Mouse (Mus musculus): Measurements from ENCODE around the gene Dna2. TPM values are rescaled to one million over a fixed set of nuclear protein-coding genes. Genes with fewer than 3 reads are reported as not detected.

The Dna2 gene
- polyA plus RNA-seq, 1 experiment from 2014 or later: 25.5 TPM

DNA sequence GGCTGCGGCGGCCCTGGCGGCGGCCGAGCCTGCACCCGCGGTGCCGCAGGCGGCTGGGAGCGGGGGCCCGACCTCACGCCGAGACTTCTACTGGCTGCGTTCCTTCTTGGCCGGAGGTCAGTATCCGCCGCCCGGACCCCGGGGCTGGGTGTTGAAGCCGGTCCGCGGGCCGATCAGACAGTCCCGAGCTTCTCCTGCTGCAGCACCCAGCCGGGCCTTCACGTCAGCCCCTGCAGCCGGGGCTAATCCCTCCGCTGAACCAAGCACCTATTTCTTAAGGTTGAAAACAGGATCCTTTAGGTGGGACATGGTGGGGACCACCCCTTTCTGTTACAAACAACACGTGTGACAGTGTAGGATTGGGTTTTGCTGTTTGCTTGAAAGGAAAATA lies 26.1 kb upstream of the Dna2 start:
- under 1% methylated on average over 29 of the region's 29 CpGs for WGBS
- peak overlapping the region; percentile 71 for H3K4me3 ChIP-seq
- H3K27ac ChIP-seq (ENCODE audit: poor library complexity, severe bottlenecking): peak overlapping the region; percentile 86
- H3K36me3 ChIP-seq: no peaks in the 10 kb centered on the region
- peak; percentile 70 for ATAC-seq (ENCODE audit: insufficient number of reproducible peaks, low FRiP score)
- H3K9ac ChIP-seq: peak overlapping the region; percentile 89
- no peaks in the 10 kb centered on the region for H3K9me3 ChIP-seq (replicated peaks)
- H3K4me2 ChIP-seq: peak overlapping the region; percentile 92
- H3K4me1 ChIP-seq (replicated peaks): peaks cover 12% of the 10 kb centered on the region
- H3K27me3 ChIP-seq (replicated peaks): no peaks in the 10 kb centered on the region

GRCm38 (mm10) chr10:62924096-62924635 lies 22.7 kb upstream of the Dna2 start:
- Histone ChIP-seq H3K4me2 (no peak overlapping the region), H3K27me3 (replicated peaks) (no peaks in the 10 kb centered on the region), H3K4me3 (no peak overlapping the region), H3K9me3 (replicated peaks) (no peaks in the 10 kb centered on the region), H3K4me1 (replicated peaks) (peaks cover 12% of the 10 kb centered on the region), H3K27ac (ENCODE audit: poor library complexity, severe bottlenecking) (no peak overlapping the region), H3K36me3 (peaks cover 13% of the 10 kb centered on the region), H3K9ac (no peak overlapping the region)
- WGBS: 87% methylated on average over 4 of the region's 4 CpGs
- ATAC-seq (ENCODE audit: insufficient number of reproducible peaks, low FRiP score): no peak

DNA sequence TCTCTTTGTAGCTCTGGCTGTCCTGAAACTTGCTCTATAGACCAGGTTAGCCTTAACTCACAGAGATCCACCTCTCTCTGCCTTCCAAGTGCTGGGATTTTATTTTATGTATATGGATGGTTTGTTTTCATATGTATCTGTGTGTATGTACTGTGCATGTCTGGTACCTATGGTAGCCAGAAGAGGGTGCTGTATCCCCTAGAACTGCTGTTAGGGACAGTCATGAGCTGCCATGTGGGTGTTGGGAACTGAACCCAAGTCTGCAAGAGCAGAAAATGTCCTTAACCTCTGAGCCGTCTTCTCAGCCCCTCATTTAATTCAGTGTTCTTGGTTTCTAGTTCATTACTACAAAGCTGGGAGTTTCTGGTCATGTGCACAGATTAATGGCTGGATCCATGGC lies 14.4 kb upstream of the Dna2 start:
- no peak overlapping the region for H3K9ac ChIP-seq
- no peak overlapping the region for H3K4me3 ChIP-seq
- no peaks in the 10 kb centered on the region for H3K9me3 ChIP-seq (replicated peaks)
- H3K27ac ChIP-seq (ENCODE audit: poor library complexity, severe bottlenecking): no peak overlapping the region
- no peaks in the 10 kb centered on the region for H3K27me3 ChIP-seq (replicated peaks)
- ATAC-seq (ENCODE audit: insufficient number of reproducible peaks, low FRiP score): no peak
- H3K4me2 ChIP-seq: no peak overlapping the region
- no peaks in the 10 kb centered on the region for H3K4me1 ChIP-seq (replicated peaks)
- H3K36me3 ChIP-seq: peaks cover 70% of the 10 kb centered on the region
- WGBS: 91% methylated on average over 1 of the region's 1 CpGs

DNA sequence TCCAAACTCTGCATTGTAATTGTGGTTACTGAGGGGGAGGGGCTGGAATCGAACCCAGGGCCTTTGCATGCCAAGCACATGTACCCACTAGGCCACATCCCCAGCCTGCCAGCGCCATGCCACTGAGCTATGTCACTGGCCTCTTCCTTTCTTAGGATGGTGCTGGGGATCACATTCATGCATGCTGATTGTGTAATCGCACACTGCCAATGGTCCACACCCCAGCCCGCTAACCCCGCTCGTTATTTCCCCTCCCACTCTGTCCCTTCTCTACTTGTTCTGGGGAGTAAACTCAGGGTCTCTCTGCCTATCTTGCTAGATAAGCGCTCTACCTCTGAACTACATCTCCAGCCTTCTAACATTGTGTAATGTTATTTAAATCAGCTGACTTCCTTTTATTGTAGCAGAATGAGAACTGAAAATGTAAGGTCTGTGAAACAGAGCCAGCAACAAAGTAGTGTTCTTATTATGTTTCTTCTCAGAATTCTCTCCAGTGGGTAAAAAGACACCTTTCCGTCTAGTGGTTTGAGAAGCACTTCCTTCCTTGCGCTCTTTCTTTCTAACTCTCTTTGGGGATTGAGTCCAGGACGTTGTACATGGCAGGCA lies 1.7 kb upstream of the Dna2 start:
- H3K36me3 ChIP-seq: peaks cover 49% of the 10 kb centered on the region
- H3K27ac ChIP-seq (ENCODE audit: poor library complexity, severe bottlenecking): no peak overlapping the region
- ATAC-seq (ENCODE audit: insufficient number of reproducible peaks, low FRiP score): no peak
- no peaks in the 10 kb centered on the region; the same call in 1 of the 2 replicates for H3K4me1 ChIP-seq (replicated peaks)
- no peaks in the 10 kb centered on the region for H3K9me3 ChIP-seq (replicated peaks)
- H3K4me2 ChIP-seq: no peak overlapping the region
- H3K27me3 ChIP-seq (replicated peaks): no peaks in the 10 kb centered on the region
- H3K9ac ChIP-seq: no peak overlapping the region
- 78% methylated on average over 10 of the region's 10 CpGs for WGBS
- no peak overlapping the region for H3K4me3 ChIP-seq

DNA sequence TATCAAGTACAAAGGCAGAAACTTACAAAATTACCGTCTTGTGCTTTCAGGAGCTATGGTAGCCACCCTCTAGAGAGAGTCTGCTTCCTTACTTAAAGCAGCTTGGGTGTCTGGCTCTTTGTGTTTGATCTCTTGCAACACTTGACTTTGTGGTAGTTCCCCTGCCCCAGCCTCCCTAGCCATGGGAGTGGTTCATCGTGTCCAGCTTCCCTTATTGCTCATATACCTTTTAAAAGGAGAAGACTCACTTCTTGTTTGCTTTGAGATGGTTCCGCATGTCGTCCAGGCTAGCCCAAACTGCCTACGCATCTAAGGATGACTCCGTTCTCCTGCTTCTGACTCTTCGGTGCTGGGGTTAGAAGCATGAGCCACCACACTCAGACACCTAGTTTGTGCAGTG lies 1.7 kb downstream of the Dna2 start:
- Histone ChIP-seq H3K9me3 (replicated peaks) (no peaks in the 10 kb centered on the region), H3K36me3 (peaks cover 51% of the 10 kb centered on the region), H3K27me3 (replicated peaks) (no peaks in the 10 kb centered on the region), H3K4me2 (no peak overlapping the region), H3K4me1 (replicated peaks) (no peaks in the 10 kb centered on the region; the same call in 1 of the 2 replicates), H3K27ac (ENCODE audit: poor library complexity, severe bottlenecking) (no peak overlapping the region), H3K4me3 (no peak overlapping the region), H3K9ac (no peak overlapping the region)
- 95% methylated on average over 7 of the region's 7 CpGs for WGBS
- no peak for ATAC-seq (ENCODE audit: insufficient number of reproducible peaks, low FRiP score)

GRCm38 (mm10) chr10:62963956-62964355 lies 17.1 kb downstream of the Dna2 start:
- no peak overlapping the region for H3K4me3 ChIP-seq
- peaks cover 93% of the 10 kb centered on the region for H3K36me3 ChIP-seq
- no peak for ATAC-seq (ENCODE audit: insufficient number of reproducible peaks, low FRiP score)
- H3K27me3 ChIP-seq (replicated peaks): no peaks in the 10 kb centered on the region
- no peak overlapping the region for H3K27ac ChIP-seq (ENCODE audit: poor library complexity, severe bottlenecking)
- H3K4me1 ChIP-seq (replicated peaks): no peaks in the 10 kb centered on the region
- H3K4me2 ChIP-seq: no peak overlapping the region
- 93% methylated on average over 7 of the region's 7 CpGs for WGBS
- H3K9ac ChIP-seq: no peak overlapping the region
- no peaks in the 10 kb centered on the region for H3K9me3 ChIP-seq (replicated peaks)

DNA sequence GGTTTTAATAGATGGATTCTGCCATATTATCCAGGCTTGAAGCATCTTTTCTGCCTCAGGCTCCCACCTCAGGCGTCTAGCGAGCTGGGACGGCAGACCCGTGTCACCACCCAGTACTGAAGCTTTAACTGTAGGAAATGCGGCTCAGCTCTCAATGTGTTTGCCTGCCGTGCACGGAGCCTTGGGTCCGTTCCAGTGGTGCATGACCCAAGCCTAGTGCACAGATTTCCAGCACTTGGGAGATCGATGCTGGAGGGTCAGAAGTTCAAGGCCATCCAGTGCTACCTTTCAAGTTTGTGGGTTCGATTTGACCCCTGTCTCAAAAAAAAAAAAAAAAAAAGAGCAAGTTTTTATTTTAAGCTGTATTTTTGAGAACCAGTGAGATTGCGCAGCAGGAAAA lies 19.0 kb downstream of the Dna2 start:
- ATAC-seq (ENCODE audit: insufficient number of reproducible peaks, low FRiP score): no peak
- 87% methylated on average over 11 of the region's 11 CpGs for WGBS
- H3K36me3 ChIP-seq: peaks cover 93% of the 10 kb centered on the region

DNA sequence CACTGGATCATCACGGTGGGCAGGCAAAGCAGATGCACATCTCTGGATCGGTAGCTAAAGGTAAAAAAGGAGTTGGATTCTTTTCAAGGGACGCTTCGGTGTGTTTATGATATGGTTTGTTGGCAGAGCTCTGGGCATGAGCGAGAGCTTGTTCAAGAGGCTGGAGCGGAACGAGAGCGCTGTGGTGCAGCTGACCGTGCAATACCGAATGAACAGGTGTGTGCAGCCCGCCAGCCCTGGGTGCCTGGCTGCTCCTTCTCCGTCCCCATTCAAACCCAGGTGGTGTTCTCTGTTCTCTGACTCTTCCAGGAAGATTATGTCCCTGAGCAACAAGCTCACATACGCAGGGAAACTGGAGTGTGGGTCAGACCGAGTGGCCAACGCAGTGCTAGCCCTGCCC lies 19.5 kb downstream of the Dna2 start:
- Histone ChIP-seq H3K36me3 (peaks cover 90% of the 10 kb centered on the region), H3K9me3 (replicated peaks) (no peaks in the 10 kb centered on the region), H3K4me2 (no peak overlapping the region), H3K4me3 (no peak overlapping the region), H3K4me1 (replicated peaks) (no peaks in the 10 kb centered on the region), H3K27ac (ENCODE audit: poor library complexity, severe bottlenecking) (no peak overlapping the region), H3K9ac (no peak overlapping the region), H3K27me3 (replicated peaks) (no peaks in the 10 kb centered on the region)
- no peak for ATAC-seq (ENCODE audit: insufficient number of reproducible peaks, low FRiP score)
- WGBS: 93% methylated on average over 15 of the region's 15 CpGs

More for the DNA sequence above, 19.0 kb downstream of the Dna2 start:
- Histone ChIP-seq H3K4me3 (no peak overlapping the region), H3K9ac (no peak overlapping the region), H3K27ac (ENCODE audit: poor library complexity, severe bottlenecking) (no peak overlapping the region), H3K27me3 (replicated peaks) (no peaks in the 10 kb centered on the region), H3K9me3 (replicated peaks) (no peaks in the 10 kb centered on the region), H3K4me2 (no peak overlapping the region), H3K4me1 (replicated peaks) (no peaks in the 10 kb centered on the region)

GRCm38 (mm10) chr10:62971821-62972220 lies 25.0 kb downstream of the Dna2 start:
- Histone ChIP-seq H3K36me3 (peaks cover 63% of the 10 kb centered on the region), H3K4me2 (no peak overlapping the region), H3K4me1 (replicated peaks) (no peaks in the 10 kb centered on the region), H3K27me3 (replicated peaks) (no peaks in the 10 kb centered on the region), H3K27ac (ENCODE audit: poor library complexity, severe bottlenecking) (no peak overlapping the region), H3K9me3 (replicated peaks) (no peaks in the 10 kb centered on the region), H3K9ac (no peak overlapping the region), H3K4me3 (no peak overlapping the region)
- WGBS: 77% methylated on average over 16 of the region's 16 CpGs
- ATAC-seq (ENCODE audit: insufficient number of reproducible peaks, low FRiP score): no peak

DNA sequence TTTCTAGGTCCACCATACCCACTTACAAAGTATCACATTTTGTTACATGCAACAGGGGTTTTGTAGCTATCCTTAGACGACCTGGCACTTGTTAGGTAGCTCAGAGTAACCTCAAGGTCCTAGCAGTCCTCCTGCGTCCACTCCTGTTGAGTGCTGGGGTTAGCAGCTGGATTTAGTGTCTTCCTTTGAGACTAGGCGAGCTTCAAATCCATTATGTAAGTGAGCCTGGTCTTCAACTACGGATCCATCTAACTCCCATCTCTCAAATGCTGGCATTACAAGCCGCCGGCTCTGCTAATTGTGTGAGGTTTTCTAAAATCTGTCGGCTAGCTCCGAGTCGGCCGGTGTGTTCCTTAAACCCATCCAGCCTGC lies 32.8 kb downstream of the Dna2 start:
- peaks cover 25% of the 10 kb centered on the region for H3K36me3 ChIP-seq
- 12% methylated on average over 10 of the region's 10 CpGs for WGBS
- H3K4me2 ChIP-seq: peak overlapping the region; percentile 69
- H3K4me3 ChIP-seq: peak overlapping the region; percentile 78
- H3K27ac ChIP-seq (ENCODE audit: poor library complexity, severe bottlenecking): no peak overlapping the region
- ATAC-seq (ENCODE audit: insufficient number of reproducible peaks, low FRiP score): no peak
- peaks cover 10% of the 10 kb centered on the region; the same call in 1 of the 2 replicates for H3K4me1 ChIP-seq (replicated peaks)
- no peaks in the 10 kb centered on the region for H3K9me3 ChIP-seq (replicated peaks)
- H3K9ac ChIP-seq: peak overlapping the region; percentile 72; the same call in 1 of the 2 replicates
- H3K27me3 ChIP-seq (replicated peaks): no peaks in the 10 kb centered on the region

DNA sequence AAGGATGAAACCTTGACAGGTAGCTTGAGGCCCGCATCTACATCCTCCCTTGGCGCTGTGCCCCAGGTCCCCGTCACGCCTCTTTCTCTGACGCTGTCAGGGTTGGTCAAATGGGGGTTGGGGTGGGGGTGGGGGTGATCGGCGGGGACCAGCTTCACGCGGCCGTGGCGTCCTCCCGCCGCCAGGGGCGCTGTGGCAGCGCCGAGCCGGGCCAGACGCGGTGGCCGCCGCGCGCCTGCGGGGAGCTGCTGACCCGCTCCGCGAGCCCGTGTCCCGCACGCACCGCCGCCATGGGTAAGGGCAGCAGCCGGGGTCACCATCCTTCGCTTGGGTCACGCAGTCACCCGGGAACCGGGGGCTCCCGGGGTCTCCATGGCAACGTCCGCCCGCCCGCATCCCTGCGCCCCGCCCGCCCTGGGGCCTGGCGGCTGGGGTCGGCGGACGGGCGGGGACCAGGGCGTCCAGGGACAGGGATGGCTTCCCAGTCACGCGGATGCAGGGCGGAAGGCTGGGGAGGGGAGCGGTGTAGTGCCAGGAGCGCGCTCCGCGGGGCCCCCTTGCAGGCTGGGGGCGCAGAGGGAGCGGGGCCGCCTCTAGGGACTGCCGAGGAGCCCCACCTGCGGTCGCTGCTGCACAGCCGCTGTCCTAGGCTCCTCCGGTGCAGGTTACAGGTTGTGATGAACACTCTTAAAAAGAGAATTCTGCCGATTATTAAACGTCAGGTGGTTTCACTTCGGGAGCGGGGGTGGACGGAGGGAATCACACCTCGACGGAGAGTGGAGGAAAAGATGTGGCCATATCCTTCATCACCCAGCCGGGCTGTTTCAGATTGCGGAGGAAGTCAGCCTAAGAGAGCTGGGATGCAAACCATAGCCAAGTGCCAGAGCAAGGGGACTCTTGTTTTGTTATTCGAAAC lies 33.5 kb downstream of the Dna2 start, which contains the start of gene Rufy2:
Gene Rufy2 (plus strand): TSS at position 185 of the 916 bp plus-strand sequence.
- under 1% methylated on average over 68 of the region's 77 CpGs for WGBS
- ATAC-seq (ENCODE audit: insufficient number of reproducible peaks, low FRiP score): peak; percentile 89
- no peaks in the 10 kb centered on the region for H3K9me3 ChIP-seq (replicated peaks)
- H3K4me1 ChIP-seq (replicated peaks): peaks cover 10% of the 10 kb centered on the region; the same call in 1 of the 2 replicates
- peaks cover 31% of the 10 kb centered on the region for H3K36me3 ChIP-seq
- peak within 1 kb of the TSS; percentile 72 for H3K9ac ChIP-seq
- H3K4me3 ChIP-seq: peak within 1 kb of the TSS; percentile 78
- no peaks in the 10 kb centered on the region for H3K27me3 ChIP-seq (replicated peaks)
- peak within 1 kb of the TSS; percentile 34; the same call in 1 of the 2 replicates for H3K27ac ChIP-seq (ENCODE audit: poor library complexity, severe bottlenecking)
- H3K4me2 ChIP-seq: peak within 1 kb of the TSS; percentile 69
